Mouse (Mus musculus) megakaryocyte, embryonic 14.5 days (primary cell): Measurements from ENCODE around the gene Pcsk6. TPM values are rescaled to one million over a fixed set of nuclear protein-coding genes. Genes with fewer than 3 reads are reported as not detected.

ENCODE experiments used
- H3K27me3 ChIP-seq: replicated peaks from 2 replicates; pipeline ENCODE3; 2012; ENCODE audit warnings: inconsistent platforms
- H3K36me3 ChIP-seq: replicated peaks from 2 replicates; pipeline ENCODE3; 2012; ENCODE audit warnings: low read length, inconsistent platforms, mixed read lengths
- H3K4me1 ChIP-seq: 2 replicates; pipeline ENCODE4 v1.6.1; 2012; ENCODE audit warnings: inconsistent platforms
- H3K4me3 ChIP-seq: replicated peaks from 2 replicates; pipeline ENCODE3; 2012; ENCODE audit warnings: moderate library complexity, mild to moderate bottlenecking, inconsistent platforms
- H3K9me3 ChIP-seq: 2 replicates; pipeline ENCODE4 v1.6.1; 2012; ENCODE audit warnings: inconsistent platforms
- FLI1 ChIP-seq: IDR thresholded peaks from 2 replicates; pipeline ENCODE4 v1.6.1; 2012; ENCODE audit warnings: low read length, inconsistent platforms, mixed read lengths
- GATA1 ChIP-seq: IDR thresholded peaks from 3 replicates; pipeline ENCODE4 v1.6.1; 2012; ENCODE audit warnings: mixed read lengths, low read length, inconsistent platforms, borderline replicate concordance
- polyA plus RNA-seq: library from polyadenylated mRNA; stranded (reverse); fragments of >175 nt; gene quantifications from 2 replicates; pipeline ENCODE4 v1.2.3, GENCODE M21; 2012; ENCODE audit warnings: low replicate concordance; ENCODE audit not compliant: insufficient read depth

Gene Pcsk6
- polyA plus RNA-seq, 1 experiment: not detected

DNA sequence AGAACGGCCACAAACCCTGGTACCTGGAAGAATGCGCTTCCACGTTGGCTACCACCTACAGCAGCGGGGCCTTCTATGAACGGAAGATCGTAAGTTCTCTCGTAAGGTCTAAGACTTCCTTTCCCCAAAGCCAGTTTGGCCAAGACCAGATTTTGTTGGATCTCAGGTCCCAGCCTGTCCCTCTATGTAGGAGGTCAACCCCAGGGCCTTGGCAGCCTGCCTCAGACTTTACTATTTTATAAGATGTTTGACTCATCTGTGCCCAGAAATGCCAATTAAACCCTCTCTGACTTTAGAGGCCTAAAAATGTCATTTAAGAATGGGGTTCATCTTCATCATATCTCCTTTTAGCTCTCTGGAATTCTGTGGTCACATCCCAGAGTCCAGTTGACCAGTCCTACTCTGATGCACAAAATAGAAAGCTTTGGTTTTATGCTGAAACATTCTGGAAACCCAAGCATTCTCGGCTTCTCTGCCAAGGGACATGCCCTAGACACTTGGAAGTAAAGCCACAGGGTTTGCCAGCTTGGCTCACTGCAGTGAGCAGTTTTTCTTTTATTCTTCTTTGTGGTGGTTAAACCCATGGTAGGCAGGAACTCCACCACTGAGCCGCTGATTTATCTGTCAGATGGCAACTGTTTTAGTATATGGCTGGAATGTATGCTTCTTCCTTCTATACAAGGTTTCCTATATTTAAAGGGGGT is 97.8 kb downstream of the Pcsk6 start:
- Histone ChIP-seq H3K9me3 (peaks cover 25% of the 10 kb centered on the region), H3K4me1 (no peaks in the 10 kb centered on the region), H3K36me3 (no peaks in the 10 kb centered on the region), H3K4me3 (no peak overlapping the region), H3K27me3 (no peaks in the 10 kb centered on the region)
- TF ChIP-seq GATA1: no peak
- TF ChIP-seq FLI1: no peak

DNA sequence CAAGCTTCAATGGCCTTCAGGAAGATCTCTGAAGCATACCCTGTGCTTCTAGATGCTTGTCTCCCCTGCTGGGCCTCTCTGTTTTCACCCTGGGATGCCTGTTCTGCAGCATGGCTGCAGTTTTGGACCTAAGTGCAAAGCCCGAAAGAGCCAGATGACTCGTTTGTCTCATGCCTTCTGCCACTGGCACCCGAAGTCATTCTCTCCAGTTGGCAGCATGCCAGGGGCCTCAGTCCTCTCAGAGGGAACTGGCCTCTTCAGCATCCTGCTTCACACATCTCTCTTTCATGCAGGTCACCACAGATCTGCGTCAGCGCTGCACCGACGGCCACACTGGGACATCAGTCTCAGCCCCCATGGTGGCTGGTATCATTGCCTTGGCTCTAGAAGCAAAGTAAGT is 101.1 kb downstream of the Pcsk6 start:
- H3K27me3 ChIP-seq: no peaks in the 10 kb centered on the region
- TF ChIP-seq FLI1: no peak
- no peak for TF ChIP-seq GATA1
- H3K4me3 ChIP-seq: no peak overlapping the region
- H3K4me1 ChIP-seq: no peaks in the 10 kb centered on the region
- H3K9me3 ChIP-seq: peaks cover 24% of the 10 kb centered on the region
- H3K36me3 ChIP-seq: no peaks in the 10 kb centered on the region

DNA sequence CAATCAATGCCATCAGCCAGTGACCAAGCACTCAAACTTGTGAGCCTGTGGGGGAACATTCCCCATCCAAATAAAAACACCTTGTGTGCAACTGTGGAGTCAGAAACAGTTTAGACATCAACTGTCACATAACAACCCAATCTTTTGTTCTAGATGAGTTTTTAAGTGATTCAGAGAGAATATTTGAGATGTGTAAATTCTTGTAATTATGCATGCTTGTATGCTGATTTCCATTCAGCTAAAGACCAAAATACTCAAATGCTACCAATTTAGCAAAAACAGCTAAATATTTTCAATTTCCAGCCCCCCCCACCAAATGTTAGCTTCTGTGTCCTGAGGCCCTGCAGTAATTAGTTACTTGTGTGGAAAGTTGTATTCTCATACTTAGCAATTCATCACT is 102.9 kb downstream of the Pcsk6 start:
- Histone ChIP-seq H3K9me3 (peaks cover 38% of the 10 kb centered on the region), H3K36me3 (no peaks in the 10 kb centered on the region), H3K4me3 (no peak overlapping the region), H3K27me3 (no peaks in the 10 kb centered on the region), H3K4me1 (no peaks in the 10 kb centered on the region)
- TF ChIP-seq GATA1 (no peak), FLI1 (no peak)

DNA sequence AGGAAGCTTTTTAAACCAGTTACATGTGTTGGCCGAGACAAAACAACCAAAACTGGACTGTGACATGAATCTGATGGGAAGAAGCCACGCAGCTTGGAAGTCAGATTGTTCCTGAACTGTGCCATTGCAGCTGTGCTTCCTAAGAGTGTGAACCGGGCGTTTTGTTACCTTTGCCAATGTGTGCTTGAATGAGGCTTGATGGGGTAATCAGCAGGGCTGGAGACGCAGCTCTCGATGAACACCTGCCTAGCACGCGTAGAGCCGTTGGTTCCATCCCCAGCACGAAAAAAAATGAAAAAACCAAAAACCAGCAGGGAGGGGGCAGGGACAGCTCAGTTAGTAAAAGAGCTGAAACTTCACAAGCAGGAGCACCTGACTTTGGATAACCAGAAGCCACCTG is 109.8 kb downstream of the Pcsk6 start:
- Histone ChIP-seq H3K27me3 (no peaks in the 10 kb centered on the region), H3K4me1 (no peaks in the 10 kb centered on the region), H3K36me3 (no peaks in the 10 kb centered on the region), H3K9me3 (peaks cover 18% of the 10 kb centered on the region), H3K4me3 (no peak overlapping the region)
- TF ChIP-seq GATA1: no peak
- no peak for TF ChIP-seq FLI1

DNA sequence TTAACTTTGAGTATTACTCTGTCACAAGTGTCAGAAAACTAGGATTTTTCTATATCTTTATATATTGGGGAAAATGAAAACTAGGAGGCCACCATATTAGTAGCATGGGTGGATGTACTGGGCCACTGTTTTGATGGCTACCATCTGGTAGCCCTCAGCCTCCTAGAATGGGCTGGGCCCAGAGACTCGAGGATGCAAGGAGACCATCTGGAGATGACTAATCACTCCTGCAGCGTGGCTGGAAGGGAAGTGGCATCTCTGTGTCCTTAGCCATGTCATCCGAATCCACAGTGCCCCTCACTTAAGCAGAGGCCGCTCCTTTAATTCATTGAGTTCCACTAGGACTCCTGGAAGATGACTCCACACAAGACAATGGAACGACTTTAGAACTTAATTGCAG is 115.8 kb downstream of the Pcsk6 start:
- Histone ChIP-seq H3K36me3 (no peaks in the 10 kb centered on the region), H3K27me3 (no peaks in the 10 kb centered on the region), H3K4me1 (no peaks in the 10 kb centered on the region), H3K4me3 (no peak overlapping the region), H3K9me3 (no peaks in the 10 kb centered on the region)
- no peak for TF ChIP-seq FLI1
- no peak for TF ChIP-seq GATA1

DNA sequence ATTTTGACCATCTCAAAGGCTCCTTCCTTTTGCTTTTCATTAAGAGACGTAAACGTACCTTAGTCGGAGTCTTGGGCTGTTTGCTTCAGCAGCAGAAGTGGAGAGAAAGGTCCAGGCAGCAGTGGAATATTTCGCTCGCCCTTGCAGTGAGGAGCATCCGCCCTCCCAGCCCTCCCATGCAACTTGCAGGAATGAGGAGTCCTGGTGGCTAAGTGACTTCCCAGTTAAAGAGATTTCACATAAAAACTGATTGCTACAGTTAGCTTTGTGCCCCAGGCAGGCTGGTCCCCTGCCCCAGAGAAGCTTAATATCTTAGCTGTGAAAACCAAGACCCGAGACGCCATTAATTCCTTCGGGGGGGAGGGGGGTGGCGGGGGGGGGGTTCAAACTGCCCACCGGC is 116.4 kb downstream of the Pcsk6 start:
- no peaks in the 10 kb centered on the region for H3K4me1 ChIP-seq
- H3K36me3 ChIP-seq: no peaks in the 10 kb centered on the region
- H3K27me3 ChIP-seq: no peaks in the 10 kb centered on the region
- H3K4me3 ChIP-seq: no peak overlapping the region
- no peaks in the 10 kb centered on the region for H3K9me3 ChIP-seq
- TF ChIP-seq FLI1 (no peak), GATA1 (no peak)

DNA sequence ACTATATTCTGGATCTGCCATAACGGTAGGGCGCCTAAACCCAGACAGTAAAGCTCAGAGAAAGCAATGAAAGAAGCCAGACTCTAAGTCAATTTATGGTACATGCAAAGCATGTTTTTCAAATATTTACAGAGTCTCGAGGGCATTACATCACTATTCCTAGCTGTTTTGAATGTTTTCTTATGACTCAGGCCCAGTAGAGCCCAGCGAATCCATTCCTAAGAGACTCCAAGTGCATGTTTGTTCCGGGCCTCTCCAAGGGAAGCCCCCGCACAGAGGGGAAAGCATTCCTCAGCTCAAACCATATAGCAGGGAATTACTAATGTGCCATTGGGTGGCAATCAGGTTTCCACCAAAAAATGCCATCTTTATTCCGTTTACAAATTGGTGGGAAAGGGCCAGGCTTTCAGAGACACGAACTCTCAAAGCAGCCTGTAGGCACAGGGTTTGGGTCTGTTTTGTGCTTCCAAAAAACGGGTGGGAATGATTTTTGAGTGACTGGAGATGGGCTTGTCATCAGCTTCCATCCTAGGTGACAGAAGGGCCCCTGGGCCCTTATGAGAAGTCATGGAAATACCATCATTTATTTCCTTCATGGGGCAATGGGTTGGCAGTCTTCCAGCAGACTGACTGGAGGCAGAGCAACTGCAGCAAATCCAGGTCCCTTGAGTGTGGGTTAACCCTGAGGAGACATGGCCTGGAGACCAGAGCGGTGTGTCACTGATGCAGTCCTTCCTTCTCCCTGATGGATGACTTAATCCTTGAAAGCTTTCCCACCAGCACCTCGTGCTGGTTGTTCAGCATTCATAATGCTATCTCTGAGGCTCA is 117.7 kb downstream of the Pcsk6 start:
- no peaks in the 10 kb centered on the region for H3K9me3 ChIP-seq
- no peak overlapping the region for H3K4me3 ChIP-seq
- H3K4me1 ChIP-seq: no peaks in the 10 kb centered on the region
- no peaks in the 10 kb centered on the region for H3K36me3 ChIP-seq
- TF ChIP-seq FLI1 (no peak), GATA1 (no peak)
- no peaks in the 10 kb centered on the region for H3K27me3 ChIP-seq

DNA sequence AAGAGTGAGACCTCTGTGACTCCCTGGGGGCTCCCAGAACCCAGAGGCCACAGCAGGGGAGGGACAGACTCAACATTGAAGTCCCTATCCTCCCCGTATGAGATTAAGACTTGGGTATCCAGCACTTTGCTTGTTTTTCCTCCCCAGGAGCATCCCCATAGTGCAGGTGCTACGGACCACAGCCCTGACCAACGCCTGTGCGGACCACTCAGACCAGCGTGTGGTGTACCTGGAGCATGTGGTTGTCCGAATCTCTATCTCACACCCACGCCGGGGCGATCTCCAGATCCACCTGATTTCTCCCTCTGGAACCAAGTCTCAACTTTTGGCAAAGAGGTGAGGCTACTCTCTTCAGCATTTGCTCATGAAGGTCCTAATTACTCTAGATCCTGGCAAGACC is 118.5 kb downstream of the Pcsk6 start:
- no peaks in the 10 kb centered on the region for H3K4me1 ChIP-seq
- TF ChIP-seq GATA1 (no peak), FLI1 (no peak)
- no peaks in the 10 kb centered on the region for H3K27me3 ChIP-seq
- H3K9me3 ChIP-seq: 0 out of 2 replicates have a peak, but pooled peaks cover 3% of the 10 kb centered on the region
- H3K4me3 ChIP-seq: no peak overlapping the region
- H3K36me3 ChIP-seq: no peaks in the 10 kb centered on the region

DNA sequence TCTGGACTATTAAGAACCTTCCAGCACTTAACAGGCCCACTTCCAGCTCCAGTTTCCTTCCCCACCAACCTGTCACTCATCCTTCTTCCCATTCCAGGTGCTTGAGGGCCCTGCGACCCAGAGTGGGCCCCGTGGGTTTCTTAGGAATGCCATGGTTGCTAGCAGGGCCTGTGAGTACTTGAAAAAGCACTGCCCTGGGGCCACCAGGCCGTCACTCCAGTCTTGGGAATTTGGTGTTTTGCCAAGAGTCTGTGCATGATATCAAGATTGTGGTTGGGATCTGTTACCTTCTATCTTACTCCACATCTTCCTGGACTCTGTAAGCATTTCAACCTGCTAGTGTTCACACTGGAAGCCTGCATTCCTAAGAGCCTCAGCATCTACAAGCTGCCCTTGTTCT is 120.5 kb downstream of the Pcsk6 start:
- H3K36me3 ChIP-seq: no peaks in the 10 kb centered on the region
- no peaks in the 10 kb centered on the region for H3K27me3 ChIP-seq
- no peak for TF ChIP-seq GATA1
- TF ChIP-seq FLI1: no peak
- H3K4me3 ChIP-seq: no peak overlapping the region
- 0 out of 2 replicates have a peak, but pooled peaks cover 6% of the 10 kb centered on the region for H3K9me3 ChIP-seq
- no peaks in the 10 kb centered on the region for H3K4me1 ChIP-seq

DNA sequence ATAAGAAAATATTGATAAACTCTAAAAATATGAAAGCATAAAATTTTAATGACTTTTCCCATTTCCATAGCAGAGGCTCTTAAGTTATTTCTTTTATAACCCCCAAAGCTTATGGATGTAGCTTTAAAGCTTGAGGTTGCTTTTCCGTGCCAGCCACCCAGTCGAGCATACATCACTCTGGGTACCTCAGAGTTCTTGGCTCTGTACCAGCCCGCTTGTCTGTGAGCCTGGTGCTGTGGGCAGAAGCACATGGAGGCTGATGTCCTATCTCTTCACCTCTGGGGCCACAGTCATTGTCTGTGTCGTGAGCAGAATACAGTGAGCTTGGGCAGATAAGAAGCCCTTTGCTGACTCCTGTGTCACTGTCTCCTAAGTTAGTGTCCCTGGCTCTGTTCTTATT is 126.7 kb downstream of the Pcsk6 start:
- Histone ChIP-seq H3K27me3 (no peaks in the 10 kb centered on the region), H3K36me3 (no peaks in the 10 kb centered on the region), H3K4me1 (no peaks in the 10 kb centered on the region), H3K9me3 (peaks cover 23% of the 10 kb centered on the region), H3K4me3 (no peak overlapping the region)
- TF ChIP-seq GATA1 (no peak), FLI1 (no peak)

DNA sequence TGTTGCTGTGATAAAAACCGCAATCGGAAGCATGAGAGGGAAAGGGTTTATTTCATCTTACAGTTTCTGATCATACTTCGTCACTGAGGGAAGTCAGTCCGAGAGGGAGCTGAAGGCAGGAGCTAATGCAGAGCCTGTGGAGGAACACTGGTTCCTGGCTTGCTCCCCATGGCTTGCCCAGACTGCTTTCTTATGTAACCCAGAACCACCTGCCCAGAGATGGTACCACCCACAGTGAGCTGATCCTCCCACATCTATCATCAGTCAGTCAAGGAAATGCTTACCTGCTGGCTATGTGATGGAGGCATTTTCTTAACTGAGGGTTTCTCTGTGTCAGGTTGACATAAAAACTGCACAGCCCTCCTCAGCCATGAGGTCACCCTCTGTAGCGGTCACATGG is 127.2 kb downstream of the Pcsk6 start:
- no peaks in the 10 kb centered on the region for H3K36me3 ChIP-seq
- no peak overlapping the region for H3K4me3 ChIP-seq
- H3K27me3 ChIP-seq: no peaks in the 10 kb centered on the region
- TF ChIP-seq GATA1 (no peak), FLI1 (no peak)
- no peaks in the 10 kb centered on the region for H3K4me1 ChIP-seq
- peaks cover 23% of the 10 kb centered on the region for H3K9me3 ChIP-seq
